Mouse (Mus musculus) urinary bladder, adult 18-20 months (tissue): Measurements from ENCODE around the gene Ntf5.
"Not testable (repeated sequence)": the region's sequence is repeated elsewhere in the genome, so short reads cannot be mapped to it uniquely, and the experiment has no call there.

ENCODE experiments used
- DNase-seq, 2 experiments: peaks; one replicate each; pipeline ENCODE4 v3.0.0; 2022; ENCODE audit warnings: low spot score in 2 of 2, mixed read lengths in 2 of 2

Gene Ntf5

DNA sequence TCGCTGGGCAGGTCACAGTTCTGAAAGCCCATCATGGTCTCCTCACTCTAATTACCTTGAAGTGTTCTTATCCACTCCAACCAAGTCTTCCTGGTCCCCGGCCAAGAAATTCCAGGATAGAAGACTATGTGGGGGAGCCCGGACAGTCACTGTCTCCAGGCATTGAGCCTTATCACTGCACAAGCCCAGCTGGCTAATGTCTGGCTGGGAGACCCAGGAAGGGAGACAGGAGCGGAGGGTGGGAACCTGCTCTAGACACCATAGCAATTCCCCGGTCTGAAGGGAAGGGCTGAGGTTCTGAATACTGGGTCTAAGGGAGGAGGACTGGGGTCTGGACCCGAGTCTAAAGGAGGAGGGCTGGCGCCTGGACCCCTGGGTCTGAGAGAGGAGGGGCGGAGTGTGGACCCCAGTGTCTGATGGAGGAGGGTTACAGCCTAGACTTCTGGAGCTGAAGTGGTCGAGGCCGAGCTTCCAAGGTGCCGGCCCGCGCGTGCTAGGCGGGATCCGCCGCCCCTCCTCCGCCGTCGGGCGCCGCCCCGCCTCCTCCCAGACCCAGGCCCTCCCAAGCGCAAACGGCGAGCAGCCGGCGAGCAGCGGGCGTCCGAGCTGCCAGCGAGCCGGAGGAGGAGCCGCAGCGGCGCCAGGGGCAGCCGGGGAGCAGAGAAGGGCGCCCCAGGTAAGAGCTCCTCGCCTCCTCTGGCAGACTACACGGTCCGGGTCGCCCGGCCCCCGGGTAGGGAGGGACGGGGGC, at the start of gene Ntf5:
Gene Ntf5 (plus strand): TSS at position 583 of the 751 bp plus-strand sequence.
- no peak for DNase-seq

- no peak for DNase-seq
Measured at GRCm38 (mm10) chr7:45363983-45364382, 49.5 kb upstream of the Ntf5 start.

DNA sequence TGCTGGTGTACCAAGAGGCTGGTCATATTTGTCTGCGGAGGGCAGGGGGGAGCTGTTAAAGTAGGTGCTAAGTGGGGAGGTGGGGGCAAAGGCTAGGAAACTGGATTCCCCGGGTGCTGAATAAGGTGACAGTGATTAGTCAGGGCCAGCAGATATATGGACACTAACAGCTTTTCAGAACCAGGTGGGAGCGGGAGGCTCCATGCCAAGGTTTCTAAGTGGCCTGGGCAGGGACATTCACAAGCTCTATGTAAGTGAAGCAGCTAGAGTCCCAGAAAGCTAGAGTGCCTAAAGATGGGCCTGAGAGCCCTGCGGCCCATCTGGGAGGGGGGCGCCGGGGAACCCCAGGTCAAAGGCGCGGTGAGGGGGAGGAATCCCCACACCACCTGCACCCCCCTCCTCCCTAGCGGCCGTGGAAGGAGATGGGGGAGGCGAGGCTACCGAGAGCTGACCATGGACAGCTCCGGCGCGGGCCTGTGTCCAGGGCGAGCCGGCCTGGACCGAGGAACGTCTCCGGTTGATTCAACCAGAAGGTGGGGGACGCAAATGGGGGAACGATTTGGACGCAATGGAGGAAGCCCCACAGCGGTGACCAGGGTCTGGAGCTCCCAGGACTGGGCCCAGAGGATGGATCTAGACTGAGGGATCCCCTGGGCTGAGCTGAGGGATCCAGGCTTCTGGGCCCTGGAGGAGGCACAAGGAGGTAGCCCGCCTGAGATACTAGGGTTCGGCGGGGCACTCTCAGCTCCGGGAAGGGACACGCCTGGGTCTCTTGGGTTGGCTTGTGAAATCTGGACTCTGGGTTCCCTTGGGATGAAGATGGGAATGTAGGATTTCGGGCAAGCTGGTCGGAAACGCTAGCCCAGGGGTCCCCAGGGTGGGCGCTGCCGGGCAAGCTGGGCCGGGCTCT, 47.5 kb upstream of the Ntf5 start:
- DNase-seq: peak; percentile 21 to 37

DNA sequence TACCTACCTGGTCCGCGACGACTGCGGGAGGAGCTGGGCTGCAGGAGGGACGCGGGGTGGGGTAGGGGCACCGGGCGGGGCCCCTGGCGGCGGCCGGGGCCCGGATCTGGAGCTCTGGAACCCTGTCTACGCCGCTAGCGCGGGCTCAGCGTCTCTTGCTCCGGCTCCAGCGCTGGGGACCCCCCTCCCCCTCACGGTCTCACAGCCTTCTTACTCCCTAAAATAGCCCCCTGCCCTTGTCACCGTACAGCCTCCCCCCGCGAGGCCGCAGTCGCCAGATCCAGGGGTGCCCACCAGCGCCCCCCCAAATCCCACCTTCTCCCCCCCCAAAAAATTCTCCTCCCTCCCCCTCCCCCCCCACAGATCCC, 46.9 kb upstream of the Ntf5 start, which contains the start of gene Ppfia3:
Gene Ppfia3 (minus strand): TSS at position 368 of the 368 bp plus-strand sequence.
- no peak for DNase-seq

GRCm38 (mm10) chr7:45367020-45367880, 46.2 kb upstream of the Ntf5 start:
- DNase-seq: peak; percentile 95 to 98

DNA sequence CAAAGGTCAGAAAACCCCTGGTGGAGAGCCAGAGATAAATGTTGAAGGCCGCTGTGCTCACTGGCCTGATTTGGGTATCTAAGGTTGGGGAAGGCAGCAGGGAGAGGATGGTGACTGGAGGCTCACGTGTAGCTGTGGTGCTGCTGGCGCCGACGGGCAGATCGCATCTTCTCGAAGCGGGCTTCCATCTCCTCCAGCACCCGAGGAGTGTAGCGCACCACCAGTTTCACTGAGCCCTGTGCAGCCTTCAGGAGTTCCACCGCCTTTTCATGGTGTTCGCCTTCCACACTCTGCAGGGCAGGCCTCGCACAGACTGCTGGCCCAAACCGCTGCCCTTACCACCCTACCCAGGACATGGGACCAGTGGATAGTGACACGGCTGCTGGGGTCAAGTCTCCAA, 45.3 kb upstream of the Ntf5 start:
- no peak for DNase-seq

- no peak for DNase-seq
Measured at GRCm38 (mm10) chr7:45369022-45369745, 44.3 kb upstream of the Ntf5 start.

DNA sequence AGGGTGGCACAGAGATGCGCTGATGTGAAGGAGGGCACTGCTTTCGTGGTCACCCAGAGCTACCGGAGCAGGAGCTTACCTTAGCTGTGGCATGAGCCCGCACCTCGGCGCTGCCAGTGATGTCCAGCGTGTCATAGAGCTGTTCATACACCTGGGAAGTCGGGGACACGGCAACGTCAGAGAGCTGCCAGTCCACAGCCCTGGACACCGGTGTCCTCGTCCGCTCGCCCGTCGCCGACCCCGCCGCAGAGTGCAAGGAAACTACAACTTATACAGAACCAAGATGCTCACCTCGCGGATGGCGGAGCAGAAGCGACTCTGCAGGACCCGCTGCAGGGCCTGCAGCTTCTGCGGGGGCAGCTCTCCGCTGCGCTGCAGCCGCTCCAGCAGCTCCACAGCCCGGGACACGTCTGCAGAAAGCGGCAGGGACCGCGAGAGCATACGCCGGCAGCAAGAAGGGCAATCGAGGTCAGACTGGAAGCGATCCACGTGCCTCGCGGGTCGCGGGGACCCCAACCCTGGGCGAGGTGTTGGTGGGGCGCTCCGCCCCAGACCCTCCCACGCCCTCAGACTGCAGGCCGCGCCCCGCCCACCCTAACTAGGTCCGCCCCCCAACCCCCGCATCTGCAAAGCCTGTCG, 43.5 kb upstream of the Ntf5 start:
- peak in 1 of 2 experiments; percentile 21 for DNase-seq

GRCm38 (mm10) chr7:45370475-45371311, 42.8 kb upstream of the Ntf5 start, which contains the start of gene Lin7b:
Gene Lin7b, minus strand, starts transcription at chr7:45370583.
- DNase-seq: peak; percentile 83 to 89

GRCm38 (mm10) chr7:45372371-45372770, 41.1 kb upstream of the Ntf5 start:
- DNase-seq: no peak

- no peak for DNase-seq
Measured at GRCm38 (mm10) chr7:45374620-45375019, 38.9 kb upstream of the Ntf5 start.

DNA sequence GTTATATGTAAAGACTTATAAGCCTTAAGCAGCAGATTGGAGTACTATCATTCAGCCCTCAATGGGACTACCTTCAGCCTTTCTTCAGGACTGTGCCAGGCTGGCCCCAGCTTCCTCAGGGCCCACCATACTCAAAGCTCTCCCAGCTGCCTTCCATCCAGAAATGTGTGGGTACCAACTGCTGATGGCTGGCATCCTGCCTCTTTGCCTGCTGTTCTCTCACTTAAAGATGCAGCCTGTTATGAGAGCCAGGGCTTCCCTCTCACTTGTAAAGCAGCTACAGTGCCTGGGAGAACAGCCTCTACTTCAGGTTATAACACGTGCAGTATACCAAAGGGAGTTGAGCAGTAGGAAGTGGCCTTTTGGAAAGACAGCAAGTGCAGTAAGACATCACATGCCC, 37.4 kb upstream of the Ntf5 start:
- DNase-seq: no peak

GRCm38 (mm10) chr7:45386077-45386476, 27.4 kb upstream of the Ntf5 start:
- DNase-seq: no peak

DNA sequence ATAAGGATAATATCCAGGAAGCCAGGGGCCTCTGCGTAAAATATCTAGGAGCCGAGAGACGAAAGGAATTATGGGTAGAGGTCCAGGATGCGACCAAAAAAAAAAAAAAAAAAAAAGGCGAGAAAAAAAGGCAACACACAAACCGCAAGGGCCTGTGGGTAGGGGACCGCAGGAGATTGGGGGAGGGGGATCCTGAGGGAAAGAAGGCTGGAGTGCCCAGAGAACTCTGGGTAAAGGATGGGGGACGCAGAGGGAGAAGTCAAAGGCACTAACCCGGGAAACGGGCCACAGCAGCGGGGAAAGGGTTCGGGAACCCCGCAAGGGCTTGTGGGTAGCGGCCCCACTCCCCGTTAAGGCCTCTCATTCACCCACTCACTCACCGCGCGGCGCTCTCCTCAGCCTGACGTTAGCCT, 18.4 kb upstream of the Ntf5 start:
- no peak for DNase-seq

- peak; percentile 92 to 100 for DNase-seq
Measured at GRCm38 (mm10) chr7:45395578-45396336, 17.7 kb upstream of the Ntf5 start, which contains the start of gene Snrnp70. Gene Snrnp70, minus strand, starts transcription at chr7:45395742.

DNA sequence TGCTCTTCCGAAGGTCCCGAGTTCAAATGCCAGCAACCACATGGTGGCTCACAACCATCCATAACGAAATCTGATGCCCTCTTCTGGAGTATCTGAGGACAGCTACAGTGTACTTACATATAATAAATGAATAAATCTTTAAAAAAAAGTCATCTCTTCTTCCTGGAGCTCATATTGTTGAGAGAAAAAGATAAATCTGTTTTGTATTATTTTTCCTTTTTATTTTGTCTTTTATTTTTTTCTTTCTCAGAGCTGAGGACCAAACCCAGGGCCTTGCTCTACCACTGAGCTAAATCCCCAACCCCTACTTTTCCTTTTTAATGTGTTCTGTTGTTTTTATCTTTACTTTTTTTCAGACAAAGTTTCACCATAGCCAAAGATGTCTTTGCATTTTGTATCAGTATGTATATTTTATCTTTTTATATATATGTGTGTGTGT, 17.1 kb upstream of the Ntf5 start:
- DNase-seq: not testable (repeated sequence)

- no peak for DNase-seq
Measured at GRCm38 (mm10) chr7:45396787-45397186, 16.7 kb upstream of the Ntf5 start.

DNA sequence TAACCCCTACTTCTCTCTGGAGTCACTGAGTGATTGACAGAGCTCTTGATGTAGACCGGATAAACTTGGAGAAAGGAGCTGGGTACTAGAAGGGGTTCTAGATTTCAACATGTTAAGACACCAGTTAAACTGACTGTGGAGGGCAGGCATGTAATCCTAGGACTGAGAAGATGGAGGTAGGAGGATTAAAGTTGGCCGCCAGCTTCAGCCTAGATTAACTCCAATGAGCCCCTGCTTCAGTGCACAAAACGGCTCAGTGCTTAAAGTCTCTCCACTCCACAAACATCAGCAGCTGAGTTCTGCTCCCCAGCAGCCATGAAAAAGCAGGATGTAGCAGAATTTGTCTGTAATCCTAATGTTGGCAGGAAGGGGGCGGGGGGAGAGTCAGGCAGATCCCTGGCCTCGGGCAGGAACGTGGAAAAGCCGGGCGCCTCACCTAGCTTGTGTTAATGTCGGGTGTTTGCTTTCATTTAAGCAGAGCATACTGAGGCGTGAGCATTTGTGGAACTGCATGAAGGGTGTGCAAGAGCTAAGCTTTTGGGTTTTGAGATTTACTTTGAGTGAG, 11.9 kb upstream of the Ntf5 start:
- no peak for DNase-seq
